Mouse (Mus musculus): ENCODE results near the gene Smurf2.
A peak's percentile ranks its signal among the peaks of the same experiment; 100 is the strongest.

- TF ChIP-seq CTCF (IDR thresholded peaks at IDR 0.05; ENCODE audit: low read depth) = peak; percentile 77
- TF ChIP-seq EP300 (IDR thresholded peaks at IDR 0.05; ENCODE audit: low read depth) = no peak
Measured at GRCm38 (mm10) chr11:106770195-106770974, 150.1 kb downstream of the Smurf2 start.
